Mouse (Mus musculus) CD4-positive, CD25-positive, alpha-beta regulatory T cell, adult 2 months (primary cell): ENCODE data around the gene Sgcg.

ENCODE experiments used
- DNase-seq: peaks from one replicate; pipeline ENCODE4 v3.0.0-alpha.2; 2012; ENCODE audit warnings: low read depth, low spot score

The Sgcg gene

GRCm38 (mm10) chr14:61235846-61236474, 22.3 kb downstream of the Sgcg start:
- DNase-seq, result no peak

- DNase-seq, result no peak
These were observed 26.2 kb downstream of the Sgcg start for GRCm38 (mm10) chr14:61232016-61232568.

- no peak for DNase-seq
These were observed 28.1 kb downstream of the Sgcg start for GRCm38 (mm10) chr14:61230179-61230578.

- no peak for DNase-seq
These were observed 28.5 kb downstream of the Sgcg start for GRCm38 (mm10) chr14:61229763-61230162.

- DNase-seq, result no peak
These were observed 32.1 kb downstream of the Sgcg start for GRCm38 (mm10) chr14:61226151-61226550.

- DNase-seq, result no peak
These were observed 33.8 kb downstream of the Sgcg start for GRCm38 (mm10) chr14:61224387-61225077.

GRCm38 (mm10) chr14:61223740-61224139, 34.5 kb downstream of the Sgcg start:
- DNase-seq, result no peak

GRCm38 (mm10) chr14:61222506-61222905, 35.8 kb downstream of the Sgcg start:
- DNase-seq, result no peak

GRCm38 (mm10) chr14:61221166-61221565, 37.1 kb downstream of the Sgcg start:
- DNase-seq, result no peak

- DNase-seq, result no peak
These were observed 46.5 kb downstream of the Sgcg start for GRCm38 (mm10) chr14:61211754-61212153.

GRCm38 (mm10) chr14:61210111-61210510, 48.2 kb downstream of the Sgcg start:
- no peak for DNase-seq

- DNase-seq, result no peak
These were observed 63.9 kb downstream of the Sgcg start for GRCm38 (mm10) chr14:61194416-61194815.

- DNase-seq, result no peak
These were observed 66.0 kb downstream of the Sgcg start for GRCm38 (mm10) chr14:61192326-61192725.

- no peak for DNase-seq
These were observed 66.4 kb downstream of the Sgcg start for GRCm38 (mm10) chr14:61191904-61192303.

GRCm38 (mm10) chr14:61173229-61173628, 85.1 kb downstream of the Sgcg start:
- peak; percentile 84 for DNase-seq

GRCm38 (mm10) chr14:61172548-61173158, 85.6 kb downstream of the Sgcg start:
- peak; percentile 100 for DNase-seq

- peak; percentile 5 for DNase-seq
These were observed 86.9 kb downstream of the Sgcg start for GRCm38 (mm10) chr14:61171261-61171970.
